Mouse (Mus musculus) brain, embryonic 14.5 days (tissue): Measurements from ENCODE around the gene Cntd1. TPM values are rescaled to one million over a fixed set of nuclear protein-coding genes. Genes with fewer than 3 reads are reported as not detected.

Experiments used
- DNase-seq: peaks from one replicate; pipeline ENCODE4 v3.0.0-alpha.2; 2011; ENCODE audit warnings: low read depth
- CTCF ChIP-seq: fragments of 200-500 bp; IDR thresholded peaks from 2 replicates; pipeline ENCODE4 v1.5.1; 2012; ENCODE audit warnings: inconsistent platforms, mild to moderate bottlenecking, moderate library complexity, borderline replicate concordance; ENCODE audit not compliant: insufficient read depth, insufficient read length; ENCODE audit errors: extremely low read depth
- POLR2A ChIP-seq: fragments of 200-500 bp; IDR thresholded peaks from 2 replicates; pipeline ENCODE4 v1.6.1; 2012; ENCODE audit warnings: mild to moderate bottlenecking, inconsistent platforms, borderline replicate concordance; ENCODE audit not compliant: poor library complexity, insufficient read depth, insufficient read length, severe bottlenecking; ENCODE audit errors: extremely low read depth
- polyA plus RNA-seq: library from polyadenylated mRNA; depleted of rRNA; stranded (reverse); fragments of >200 nt; gene quantifications from 2 replicates; pipeline ENCODE4 v1.2.3, GENCODE M21; 2012; rRNA removed

Cntd1 gene
- 0.53 and 0.79 TPM in 2 replicates for polyA plus RNA-seq

DNA sequence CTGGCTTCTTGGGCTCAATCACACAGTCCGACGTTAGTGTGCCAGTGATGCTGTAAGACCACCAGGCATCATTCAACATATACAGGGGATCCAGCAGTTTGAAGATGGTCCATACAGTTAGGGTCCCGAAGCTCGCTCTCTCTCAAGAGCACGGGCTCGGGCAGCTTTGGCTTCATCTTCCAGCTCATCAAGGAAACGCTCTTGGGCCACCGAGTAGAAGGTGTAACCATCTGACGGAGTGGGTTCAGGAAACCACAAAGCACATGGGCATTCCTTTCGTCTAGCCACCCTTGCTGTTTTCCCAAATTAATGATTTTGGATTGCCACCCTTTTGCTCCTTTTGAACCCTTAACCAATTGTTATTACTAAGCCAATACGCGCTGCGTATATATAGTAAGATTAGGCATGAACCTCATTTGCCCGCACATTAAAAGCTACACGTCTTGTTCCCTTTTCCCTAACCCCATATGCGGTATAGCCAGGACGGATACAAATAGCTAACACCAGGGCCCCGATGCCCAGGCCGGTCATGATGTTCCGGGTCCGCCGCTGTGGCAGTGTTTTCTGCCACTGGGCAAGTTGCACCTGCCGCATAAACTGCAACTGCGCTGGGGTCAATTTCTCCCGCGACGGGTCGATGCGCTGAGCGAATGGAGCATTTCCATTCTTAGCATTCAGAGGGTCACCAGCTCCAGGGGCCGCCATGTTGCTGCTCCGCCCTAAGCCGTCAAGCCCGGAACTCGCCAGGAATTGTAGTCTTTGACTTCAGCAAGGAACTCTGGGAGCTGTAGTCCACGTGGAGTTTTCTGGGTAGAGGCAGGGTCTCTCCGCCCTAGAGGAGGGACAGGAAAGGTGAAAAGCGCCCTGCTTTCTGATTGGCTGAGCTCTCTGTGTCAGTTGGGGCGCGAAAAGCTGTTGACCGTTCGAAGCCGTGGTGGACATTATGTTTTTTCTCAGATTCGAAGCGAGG is at the start of gene Cntd1, which contains the start of gene Coa3:
Gene Cntd1 (plus strand): TSS at position 790 of the 970 bp plus-strand sequence.
Gene Coa3 (minus strand): TSS at position 892 of the 970 bp plus-strand sequence.
- DNase-seq = peak; percentile 98
- 0 out of 2 replicates have a peak, but pooled peaks have one; percentile 14 for TF ChIP-seq CTCF
- TF ChIP-seq POLR2A = peak; percentile 47; the same call in 1 of the 2 replicates

DNA sequence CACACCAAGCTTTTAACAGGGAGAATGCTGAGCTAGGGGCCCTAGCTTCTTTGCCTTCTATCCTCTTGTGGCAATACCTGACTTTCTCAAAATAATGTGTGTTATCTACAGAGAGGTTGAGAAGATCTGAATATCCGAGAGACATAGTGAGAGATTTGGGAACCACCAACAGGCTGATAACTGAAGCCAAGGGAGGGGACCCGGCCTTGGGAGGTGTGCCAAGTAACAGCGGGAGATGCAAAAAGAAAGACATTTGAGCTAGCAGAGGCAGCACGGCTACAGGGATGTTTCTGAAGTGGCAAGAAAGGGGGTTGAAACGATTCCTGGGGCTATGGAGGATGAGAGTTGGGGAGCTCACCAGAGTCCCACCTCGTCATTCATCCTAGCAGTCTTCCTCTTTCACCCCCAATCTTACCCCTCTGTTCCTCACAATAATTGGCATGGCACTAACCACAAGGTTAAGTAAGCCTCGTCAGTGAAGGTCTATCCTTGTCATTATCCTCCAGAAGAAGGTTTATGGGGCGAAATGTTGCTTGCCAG is 49.4 kb upstream of the Cntd1 start:
- DNase-seq = peak; percentile 15
- TF ChIP-seq CTCF (no peak), POLR2A (no peak)

DNA sequence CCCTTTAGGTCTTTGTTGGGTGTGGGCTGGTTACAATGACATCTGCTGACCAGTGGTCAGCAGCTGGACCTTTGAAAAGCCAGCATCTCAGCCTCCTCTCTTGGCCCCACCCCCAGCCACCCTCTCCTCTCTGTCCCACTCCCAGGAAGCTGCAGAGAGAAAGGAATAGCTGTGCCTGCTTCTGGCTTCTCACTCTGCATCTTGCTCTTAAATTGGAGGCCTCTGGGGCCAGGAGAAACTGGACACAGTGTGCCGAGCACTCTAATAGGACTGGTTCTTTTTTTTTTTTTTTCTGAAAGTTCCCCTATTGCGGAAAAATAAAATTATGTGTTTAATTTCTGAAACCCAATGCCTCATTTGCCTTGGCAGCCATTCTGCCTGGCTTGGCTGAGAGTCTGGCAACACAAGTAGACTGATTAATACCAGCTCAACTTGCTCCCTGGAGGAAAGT is 48.7 kb upstream of the Cntd1 start:
- no peak for TF ChIP-seq POLR2A
- TF ChIP-seq CTCF = no peak
- peak; percentile 45 for DNase-seq

GRCm38 (mm10) chr11:101230526-101230925 is 48.3 kb upstream of the Cntd1 start:
- peak; percentile 30 for DNase-seq
- TF ChIP-seq POLR2A = no peak
- no peak for TF ChIP-seq CTCF

- TF ChIP-seq CTCF = no peak
- TF ChIP-seq POLR2A = no peak
- DNase-seq = peak; percentile 44
These were observed 47.6 kb upstream of the Cntd1 start for GRCm38 (mm10) chr11:101230991-101231871.

- no peak for TF ChIP-seq POLR2A
- TF ChIP-seq CTCF = no peak
- DNase-seq = peak; percentile 17
These were observed 46.6 kb upstream of the Cntd1 start for GRCm38 (mm10) chr11:101232010-101232839.

DNA sequence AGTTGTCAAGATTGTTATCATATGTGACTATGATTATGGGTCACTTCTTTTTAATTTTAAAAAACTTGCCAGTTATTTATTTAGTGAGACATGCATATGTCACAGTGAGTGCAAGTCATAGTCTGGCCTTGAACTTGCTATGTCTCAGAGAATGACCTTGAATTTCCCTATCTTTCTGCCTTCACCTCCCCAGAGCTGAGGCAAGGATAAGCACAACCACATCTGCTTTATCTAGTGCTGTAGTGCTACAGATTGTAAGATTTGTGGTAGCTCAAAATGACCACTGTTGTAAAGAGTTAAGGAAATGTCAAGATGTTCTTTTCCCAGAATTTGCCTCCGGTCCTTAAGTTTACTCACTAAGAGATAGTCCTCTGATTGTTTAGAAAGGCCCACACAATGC is 45.6 kb upstream of the Cntd1 start:
- DNase-seq = no peak
- TF ChIP-seq CTCF (no peak), POLR2A (no peak)

DNA sequence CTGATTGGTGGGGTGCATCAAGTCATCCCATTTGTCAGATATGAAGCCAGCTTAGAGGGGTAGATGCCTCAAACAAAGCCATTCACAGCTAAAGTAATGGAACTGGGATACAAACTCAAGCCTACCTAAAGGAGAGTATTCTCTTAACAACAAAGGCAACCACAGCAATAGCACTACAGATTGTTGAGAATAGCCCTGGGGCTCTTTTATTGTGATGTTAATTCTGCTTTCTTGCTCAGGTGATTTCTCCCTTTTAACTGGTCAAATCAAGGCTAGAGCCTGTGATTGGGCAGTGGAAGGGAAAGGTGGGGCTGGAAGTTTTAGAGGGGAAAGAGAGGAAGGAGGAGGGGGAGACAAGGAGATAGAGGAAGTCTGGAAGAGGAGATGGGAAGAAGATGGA is 44.7 kb upstream of the Cntd1 start:
- DNase-seq = no peak
- TF ChIP-seq CTCF = no peak
- no peak for TF ChIP-seq POLR2A

GRCm38 (mm10) chr11:101235429-101235828 is 43.4 kb upstream of the Cntd1 start:
- no peak for DNase-seq
- TF ChIP-seq POLR2A (no peak), CTCF (no peak)

DNA sequence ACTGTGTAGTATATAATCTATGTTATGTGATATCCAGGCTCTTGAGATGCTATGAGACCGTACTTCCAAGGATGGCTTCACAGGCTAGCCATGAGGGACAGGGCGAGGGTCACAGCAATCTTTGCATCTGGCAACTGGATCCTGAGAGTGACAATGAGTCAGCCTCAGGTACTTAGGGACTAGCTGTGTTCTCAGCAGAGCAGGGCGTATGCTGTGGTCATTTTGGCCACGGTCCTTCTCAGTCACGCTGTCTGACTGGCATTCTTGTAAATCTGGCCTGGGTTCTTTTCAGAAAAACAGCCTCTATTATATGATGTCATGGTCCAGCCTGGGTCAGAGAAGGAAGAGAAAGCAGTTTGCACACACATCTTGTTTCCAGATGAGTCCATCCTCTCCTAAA is 42.0 kb upstream of the Cntd1 start:
- TF ChIP-seq CTCF = no peak
- TF ChIP-seq POLR2A = no peak
- DNase-seq = no peak

DNA sequence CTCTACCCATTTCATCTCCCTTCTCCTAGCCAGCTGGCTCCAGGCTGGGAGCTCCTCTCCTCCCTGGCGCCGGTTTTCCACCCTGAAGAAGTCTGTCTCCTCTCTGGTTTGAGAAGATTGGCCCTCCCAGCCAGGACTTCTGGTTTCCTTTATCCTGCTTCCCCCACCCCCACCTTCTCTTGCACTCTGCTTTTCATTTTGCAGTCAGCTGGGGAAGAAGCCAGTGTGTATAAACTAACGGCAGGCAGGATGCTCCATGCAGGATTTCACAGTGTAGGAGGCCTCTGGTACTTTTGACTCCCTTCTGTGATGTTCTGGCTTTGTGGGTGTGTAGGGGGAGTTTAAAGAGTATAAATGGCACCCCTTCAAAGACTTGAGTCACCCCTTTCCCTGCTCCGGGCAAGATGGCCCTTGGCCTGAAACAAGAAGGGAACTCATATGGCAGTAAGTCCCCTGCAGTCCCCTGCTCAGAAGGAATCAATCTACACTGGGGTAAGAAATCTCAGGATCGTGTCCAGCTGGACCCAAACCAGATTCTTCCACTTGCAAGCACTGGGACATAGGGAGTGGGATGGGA is 40.7 kb upstream of the Cntd1 start:
- peak; percentile 46 for DNase-seq
- TF ChIP-seq POLR2A (no peak), CTCF (no peak)
